Mouse (Mus musculus) ES-E14 (cell line): ENCODE data around the gene Amt. TPM values are rescaled to one million over a fixed set of nuclear protein-coding genes. Genes with fewer than 3 reads are reported as not detected.

Experiments
- DNase-seq: peaks from one replicate; pipeline ENCODE4 v3.0.0-alpha.2; 2013; ENCODE audit warnings: low read depth, low spot score
- H3K27ac ChIP-seq: 2 replicates; pipeline ENCODE4 v1.5.1; 2012; ENCODE audit warnings: low read depth, mild to moderate bottlenecking, low read length, moderate library complexity, mixed read lengths; ENCODE audit not compliant: poor library complexity, insufficient read depth, severe bottlenecking
- H3K36me3 ChIP-seq: 2 replicates; pipeline ENCODE4 v1.6.1; 2012; ENCODE audit warnings: mild to moderate bottlenecking, low read length, moderate library complexity, mixed read lengths; ENCODE audit not compliant: control insufficient read depth, poor library complexity, insufficient read depth, severe bottlenecking
- H3K4me1 ChIP-seq, 2 experiments: fragments of 150-350 bp in 1 of 2; sonication (generic) in 1 of 2; 2 replicates each; pipeline ENCODE4 v1.6.1; 2012; ENCODE audit warnings: low read length in 2 of 2, mild to moderate bottlenecking in 1 of 2, mixed read lengths in 1 of 2; ENCODE audit not compliant: control insufficient read depth in 2 of 2, insufficient read depth in 2 of 2, poor library complexity in 1 of 2
- H3K4me3 ChIP-seq, 2 experiments: fragments of 150-350 bp in 1 of 2; sonication (generic) in 1 of 2; 2 replicates each; pipeline ENCODE4 v1.5.1; 2012; ENCODE audit warnings: low read length in 2 of 2, low read depth in 1 of 2, mild to moderate bottlenecking in 1 of 2, mixed read lengths in 1 of 2; ENCODE audit not compliant: insufficient read depth in 1 of 2, poor library complexity in 1 of 2, severe bottlenecking in 1 of 2
- H3K9ac ChIP-seq: 2 replicates; pipeline ENCODE4 v1.6.1; 2012; ENCODE audit warnings: low read depth, mild to moderate bottlenecking, low read length, mixed read lengths; ENCODE audit not compliant: poor library complexity, insufficient read depth, severe bottlenecking
- H3K9me3 ChIP-seq: fragments of 150-350 bp; sonication (generic); 2 replicates; pipeline ENCODE4 v1.6.1; 2012; ENCODE audit warnings: low read depth, mild to moderate bottlenecking, low read length; ENCODE audit not compliant: control insufficient read depth, insufficient read depth
- CHD2 ChIP-seq: IDR thresholded peaks from 2 replicates; pipeline ENCODE4 v1.6.1; 2014; ENCODE audit warnings: mild to moderate bottlenecking, low read depth, low read length, inconsistent platforms
- HCFC1 ChIP-seq: IDR thresholded peaks from 2 replicates; pipeline ENCODE4 v1.6.1; 2012; ENCODE audit warnings: low read length, inconsistent platforms, borderline replicate concordance; ENCODE audit not compliant: insufficient read depth
- MAFK ChIP-seq: IDR thresholded peaks from 2 replicates; pipeline ENCODE4 v1.6.1; 2014; ENCODE audit warnings: mild to moderate bottlenecking, low read depth, low read length, inconsistent platforms; ENCODE audit not compliant: insufficient read depth
- ZC3H11A ChIP-seq: IDR thresholded peaks from 2 replicates; pipeline ENCODE4 v1.6.1; 2012; ENCODE audit warnings: low read depth, mild to moderate bottlenecking, inconsistent platforms, low read length, borderline replicate concordance
- ZNF384 ChIP-seq: IDR thresholded peaks from 2 replicates; pipeline ENCODE4 v1.6.1; 2012; ENCODE audit warnings: low read depth, low read length, inconsistent platforms
- in situ Hi-C, 2 experiments: fragments of 600-800 bp; cut with MboI; formaldehyde crosslinking; loops; one replicate each; pipeline ENCODE4 v1.15.1; 2025; ENCODE audit warnings: low sequenced_read_pairs in 2 of 2, inconsistent platforms in 1 of 2; ENCODE audit not compliant: unreplicated experiment in 2 of 2
- total RNA-seq: library from RNA; depleted of rRNA; stranded (reverse); fragments of 300-350 nt; gene quantifications from 2 replicates; pipeline ENCODE4 v1.2.3, GENCODE M21; 2012

Gene Amt
- total RNA-seq, 1 experiment, result 63.9 TPM

GRCm38 (mm10) chr9:108339886-108340257 is 43.2 kb downstream of the Amt start:
- Histone ChIP-seq H3K36me3 (peaks cover 18% of the 10 kb centered on the region), H3K4me3 (peak overlapping the region; percentile 86 to 95), H3K9ac (peak overlapping the region; percentile 92), H3K27ac (peak overlapping the region; percentile 90; the same call in 1 of the 2 replicates), H3K9me3 (no peaks in the 10 kb centered on the region), H3K4me1 (peaks cover 0 to 2% of the 10 kb centered on the region in 2 experiments; a peak in 1 of 4 replicates)
- no peak for TF ChIP-seq CHD2
- TF ChIP-seq HCFC1, result no peak
- no peak for TF ChIP-seq MAFK
- no peak for TF ChIP-seq ZC3H11A
- no peak for TF ChIP-seq ZNF384
- in situ Hi-C loops, result no loop called here
- DNase-seq, result no peak

DNA sequence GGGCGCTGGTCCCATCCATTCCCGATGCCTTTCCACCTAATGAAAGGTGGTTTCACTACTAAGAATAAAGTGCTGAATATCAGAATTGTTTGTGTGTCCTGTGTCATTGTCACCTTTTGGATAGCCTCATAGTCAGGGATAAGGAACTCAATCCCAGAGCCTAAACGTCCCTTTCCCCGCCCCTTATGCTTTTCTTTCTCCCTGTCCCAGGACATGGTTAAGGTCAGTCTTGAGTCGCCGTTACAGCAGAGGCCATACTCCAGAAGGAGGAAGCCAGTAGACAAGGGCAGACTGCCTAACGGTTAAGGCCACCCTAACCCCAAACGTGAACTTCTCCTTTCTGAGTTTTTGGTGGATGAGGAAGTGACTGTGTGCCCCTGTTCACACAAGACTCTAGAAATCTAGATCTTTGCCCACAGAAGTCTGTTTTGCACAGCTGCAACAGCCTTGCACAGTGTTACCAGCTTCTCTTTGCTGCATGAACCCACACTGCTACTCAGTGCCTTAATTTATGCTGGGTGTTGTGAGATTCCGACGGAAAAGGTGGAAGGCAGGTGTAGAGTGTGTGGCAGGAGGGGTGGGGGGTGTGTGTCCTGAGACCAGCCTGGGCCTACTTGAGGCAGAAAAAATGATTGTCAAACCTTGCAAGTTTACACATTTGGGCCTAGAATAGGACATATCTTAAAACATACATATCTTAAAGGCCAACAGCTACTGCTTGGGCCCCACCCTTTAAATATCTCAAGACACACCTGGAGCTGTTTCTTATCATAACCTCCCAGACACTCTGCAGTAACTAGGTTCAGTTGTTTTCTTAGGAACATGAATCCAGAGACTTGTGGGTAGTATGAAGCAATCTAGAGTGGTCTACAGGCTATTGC is 43.8 kb downstream of the Amt start:
- in situ Hi-C loops, result no loop called here

GRCm38 (mm10) chr9:108341139-108341475 is 44.5 kb downstream of the Amt start:
- in situ Hi-C loops, result no loop called here
- H3K4me3 ChIP-seq, result no peak overlapping the region
- no peak overlapping the region for H3K27ac ChIP-seq
- no peaks in the 10 kb centered on the region for H3K9me3 ChIP-seq
- no peak overlapping the region for H3K9ac ChIP-seq
- TF ChIP-seq ZC3H11A, result no peak
- DNase-seq, result no peak
- H3K4me1 ChIP-seq, result peaks cover 3 to 6% of the 10 kb centered on the region in 2 experiments; a peak in 3 of 4 replicates
- peaks cover 10% of the 10 kb centered on the region for H3K36me3 ChIP-seq

More for the DNA sequence above, 43.8 kb downstream of the Amt start:
- H3K27ac ChIP-seq, result no peak overlapping the region
- peaks cover 13% of the 10 kb centered on the region for H3K36me3 ChIP-seq
- peaks cover 0 to 4% of the 10 kb centered on the region in 2 experiments; a peak in 2 of 4 replicates for H3K4me1 ChIP-seq
- peak overlapping the region; percentile 86 to 95 for H3K4me3 ChIP-seq
- no peaks in the 10 kb centered on the region for H3K9me3 ChIP-seq
- DNase-seq, result no peak
- no peak for TF ChIP-seq HCFC1
- TF ChIP-seq ZC3H11A, result no peak
- no peak for TF ChIP-seq ZNF384
- no peak for TF ChIP-seq CHD2
- no peak for TF ChIP-seq MAFK
- H3K9ac ChIP-seq, result peak overlapping the region; percentile 92

GRCm38 (mm10) chr9:108341801-108342200 is 45.1 kb downstream of the Amt start:
- Histone ChIP-seq H3K4me3 (no peak overlapping the region), H3K36me3 (peaks cover 8% of the 10 kb centered on the region; the same call in 1 of the 2 replicates), H3K9ac (no peak overlapping the region; the same call in 1 of the 2 replicates), H3K4me1 (peaks cover 3 to 6% of the 10 kb centered on the region in 2 experiments; a peak in 3 of 4 replicates), H3K9me3 (no peaks in the 10 kb centered on the region), H3K27ac (peak overlapping the region; percentile 47; the same call in 1 of the 2 replicates)
- TF ChIP-seq MAFK, result no peak
- TF ChIP-seq ZC3H11A, result no peak
- no peak for TF ChIP-seq ZNF384
- TF ChIP-seq CHD2, result no peak
- no peak for TF ChIP-seq HCFC1
- no peak for DNase-seq
- in situ Hi-C loops, result no loop called here
